Mouse (Mus musculus) stomach, postnatal 0 days (tissue): ENCODE data around the gene Tial1.

Experiments used
- CTCF ChIP-seq: IDR thresholded peaks from 2 replicates; pipeline ENCODE4 v1.5.1; 2016; ENCODE audit warnings: antibody characterized with exemption, low read depth, mild to moderate bottlenecking, moderate library complexity
- EP300 ChIP-seq: optimal IDR thresholded peaks from 2 replicates; pipeline ENCODE3; 2016; ENCODE audit warnings: antibody characterized with exemption

- TF ChIP-seq CTCF, result no peak; the same call in 1 of the 2 replicates
- TF ChIP-seq EP300, result no peak
Measured at GRCm38 (mm10) chr7:128417930-128418779, 43.4 kb downstream of the Tial1 start, which contains the start of gene Rgs10.
